Mouse (Mus musculus) left cerebral cortex, postnatal 25 days (tissue): ENCODE data around the gene Ctnna2. TPM values are rescaled to one million over a fixed set of nuclear protein-coding genes. Genes with fewer than 3 reads are reported as not detected.
A peak's percentile ranks its signal among the peaks of the same experiment; 100 is the strongest.

Experiments used
- DNase-seq, 2 experiments: peaks; one replicate each; pipeline ENCODE4 v3.0.0; 2022; ENCODE audit warnings: low spot score in 2 of 2, mixed read lengths in 1 of 2
- intact Hi-C: fragments of 180-260 bp; cut with DNase I; formaldehyde crosslinking; loops from one replicate; pipeline ENCODE4 v1.15.1; 2025
- total RNA-seq, 2 experiments: library from RNA; stranded (reverse); gene quantifications; 2 replicates each; pipeline ENCODE4 v1.2.3; 2021

The Ctnna2 gene
- total RNA-seq, 2 experiments from 2014 or later, result 122 to 124 TPM

DNA sequence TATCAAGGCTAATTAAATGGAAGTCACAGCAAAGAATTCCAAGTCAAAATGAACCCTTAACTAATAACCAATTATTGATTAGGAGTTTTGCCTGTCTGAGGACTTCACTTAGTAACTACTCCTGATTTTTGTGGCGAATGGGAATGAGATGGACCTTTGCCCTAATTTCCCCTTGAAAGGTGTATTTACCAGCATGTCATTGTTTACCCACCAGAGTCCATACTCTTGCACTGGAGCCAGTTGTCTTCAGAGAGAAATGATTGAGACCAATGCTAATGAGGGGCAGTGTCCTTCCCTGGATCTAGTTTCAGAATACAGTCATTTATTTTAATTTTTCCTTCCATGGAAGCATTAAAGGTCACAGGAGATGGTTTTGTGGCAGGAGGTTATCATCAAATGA lies 881.0 kb downstream of the Ctnna2 start:
- DNase-seq, result no peak
- intact Hi-C loops, result no loop called here

DNA sequence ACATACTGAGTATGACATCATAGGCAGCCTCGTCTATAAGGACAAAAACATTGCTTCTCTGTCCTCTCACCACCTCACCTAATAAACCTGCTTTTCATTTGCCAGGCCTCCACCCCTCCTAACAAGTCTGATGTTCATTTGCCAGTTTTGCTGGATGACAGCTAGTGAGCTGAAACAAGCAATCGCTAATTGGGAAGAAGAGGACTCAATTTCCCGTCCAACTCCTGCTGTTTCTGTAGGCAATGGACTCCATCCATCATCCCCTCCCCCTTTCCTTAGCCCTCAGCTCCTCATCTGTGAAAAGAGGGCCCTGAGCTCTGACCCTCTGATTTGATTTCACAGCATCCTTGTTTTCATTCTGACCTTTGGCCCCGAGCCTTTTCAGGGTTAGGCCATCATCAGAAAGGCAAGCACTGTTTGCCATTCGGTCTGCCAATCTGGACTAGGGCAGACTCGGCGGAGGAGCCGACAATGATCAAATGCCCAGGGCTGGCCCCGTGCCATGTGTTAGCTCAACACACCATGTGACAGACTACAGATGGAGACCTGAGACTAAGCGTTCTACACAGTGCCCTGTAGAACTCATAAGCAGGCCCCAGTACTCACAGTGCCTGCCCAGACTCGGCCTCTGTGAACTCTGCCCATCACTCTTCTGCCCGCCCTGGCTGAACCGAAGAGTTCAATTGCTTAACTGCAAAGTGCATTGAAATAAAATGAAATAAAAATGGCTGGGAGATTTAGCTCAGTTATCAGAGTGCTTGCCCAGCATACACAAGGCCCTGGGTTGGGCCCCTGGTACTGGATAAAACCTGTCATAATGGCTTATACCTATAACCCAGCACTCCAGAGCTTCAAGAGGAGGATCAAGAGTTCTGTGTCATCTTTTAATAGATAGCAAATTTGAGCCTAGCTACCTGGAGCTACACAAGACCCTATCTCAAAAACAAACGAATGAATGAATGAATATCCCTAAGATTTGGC lies 903.8 kb downstream of the Ctnna2 start:
- DNase-seq, result peak; percentile 42 to 67
- intact Hi-C loops, result no loop called here

- DNase-seq, result peak in 1 of 2 experiments; percentile 7
- intact Hi-C loops, result no loop called here
Observed at GRCm38 (mm10) chr6:77069595-77069994, 909.9 kb downstream of the Ctnna2 start.

DNA sequence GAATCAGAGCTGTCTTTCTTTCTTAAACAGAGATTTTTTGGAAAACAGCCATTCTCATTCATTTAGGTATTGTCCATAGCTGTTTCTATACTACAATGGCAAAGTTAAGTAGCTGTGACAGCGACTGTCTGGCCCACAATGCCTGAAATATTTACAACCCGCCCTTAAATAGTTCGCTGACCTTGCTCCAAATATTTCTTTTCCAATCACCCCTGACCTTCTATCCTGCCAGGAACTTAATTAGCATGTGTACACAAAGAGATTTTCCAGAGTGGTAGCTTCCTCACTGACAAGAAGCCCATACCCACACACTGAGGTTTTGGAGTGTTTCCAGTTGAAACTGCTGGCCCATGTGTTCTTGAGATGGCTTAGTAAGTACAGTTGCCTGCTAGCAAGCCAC lies 928.8 kb downstream of the Ctnna2 start:
- DNase-seq, result peak in 1 of 2 experiments; percentile 21
- intact Hi-C loops, result no loop called here

- DNase-seq, result no peak
- intact Hi-C loops, result no loop called here
Observed at GRCm38 (mm10) chr6:77050193-77050592, 929.3 kb downstream of the Ctnna2 start.

- intact Hi-C loops, result no loop called here
- no peak for DNase-seq
Observed at GRCm38 (mm10) chr6:77047568-77047967, 931.9 kb downstream of the Ctnna2 start.

- intact Hi-C loops, result no loop called here
- no peak for DNase-seq
Observed at GRCm38 (mm10) chr6:77025066-77025465, 954.4 kb downstream of the Ctnna2 start.

DNA sequence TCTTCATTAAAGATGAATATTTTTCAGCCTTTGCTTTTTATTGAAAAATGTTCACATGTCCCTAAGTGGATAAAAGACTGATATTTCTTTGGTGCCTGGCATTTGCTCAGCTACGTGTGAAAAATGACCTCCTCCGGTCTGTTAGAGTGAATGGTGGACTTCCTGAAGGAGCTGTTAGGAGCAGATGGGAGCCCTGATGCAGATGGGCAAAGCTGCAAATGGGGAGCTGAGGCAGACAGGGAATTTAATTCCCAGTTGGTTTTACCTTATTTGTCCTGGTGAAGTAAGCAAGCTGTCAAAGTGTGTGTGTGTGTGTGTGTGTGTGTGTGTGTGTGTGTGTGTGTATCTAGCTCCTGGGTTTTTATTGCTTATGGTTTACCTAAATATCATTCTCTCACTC lies 966.3 kb downstream of the Ctnna2 start:
- no peak for DNase-seq

GRCm38 (mm10) chr6:77011001-77011400 lies 968.5 kb downstream of the Ctnna2 start:
- intact Hi-C loops, result no loop called here
- no peak for DNase-seq

More for the DNA sequence above, 966.3 kb downstream of the Ctnna2 start:
- intact Hi-C loops, result no loop called here

- intact Hi-C loops, result no loop called here
- no peak for DNase-seq
Observed at GRCm38 (mm10) chr6:76992128-76992527, 987.4 kb downstream of the Ctnna2 start.

GRCm38 (mm10) chr6:76984773-76985172 lies 994.7 kb downstream of the Ctnna2 start:
- intact Hi-C loops, result no loop called here
- peak; percentile 40 to 72 for DNase-seq

- intact Hi-C loops, result no loop called here
- DNase-seq, result no peak
Observed at GRCm38 (mm10) chr6:76981651-76982050, 997.8 kb downstream of the Ctnna2 start.

DNA sequence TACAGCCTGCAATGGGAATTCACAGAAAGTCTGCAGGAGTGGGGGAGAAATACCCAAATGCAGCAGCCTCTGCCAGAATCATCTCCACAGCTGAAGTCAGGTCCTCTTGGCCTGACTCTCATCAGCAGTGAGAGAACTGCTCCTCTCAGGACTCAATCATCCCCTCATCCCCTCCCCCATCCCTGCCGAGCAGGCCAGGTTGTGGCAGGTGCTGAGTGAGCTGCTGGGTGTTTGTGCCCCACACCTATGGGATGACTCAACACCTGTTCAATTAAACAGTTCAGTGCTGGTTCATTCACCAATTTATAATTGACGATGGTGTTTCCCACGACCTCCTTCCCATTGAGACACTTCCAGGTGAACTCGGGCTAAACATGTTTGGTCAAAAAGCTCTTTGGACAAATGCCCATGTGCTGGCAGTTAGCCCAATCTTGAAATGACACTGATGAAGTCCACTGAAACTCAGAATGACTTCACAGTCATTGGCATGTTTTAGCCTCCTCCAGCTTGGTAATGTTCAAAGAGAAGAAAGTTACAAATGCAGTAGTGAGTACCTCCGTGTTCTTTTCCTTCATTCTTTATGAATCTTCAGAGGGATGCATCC lies 1000.1 kb downstream of the Ctnna2 start:
- no peak for DNase-seq
- intact Hi-C loops, result no loop called here

- no peak for DNase-seq
Observed at GRCm38 (mm10) chr6:76977817-76978216, 1001.7 kb downstream of the Ctnna2 start.

DNA sequence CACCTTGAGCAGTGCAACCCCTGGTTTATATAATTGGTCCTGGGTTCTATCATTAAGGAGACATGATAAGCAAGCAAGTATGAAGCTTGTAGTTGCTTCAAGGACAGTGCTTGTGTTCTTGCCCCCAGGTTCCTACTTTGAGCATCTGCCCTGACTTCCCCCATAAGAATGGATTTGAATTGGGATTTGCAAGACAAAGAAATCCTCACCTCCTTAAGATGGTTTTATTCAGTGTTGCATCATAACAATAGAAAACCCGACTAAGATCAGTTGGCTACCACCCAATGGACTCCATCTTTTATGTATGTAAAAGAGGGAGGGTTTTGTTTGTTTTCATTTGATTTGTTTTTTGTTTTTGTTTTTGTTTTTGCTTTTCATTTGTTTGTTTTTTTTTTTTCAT lies 1005.2 kb downstream of the Ctnna2 start:
- DNase-seq, result no peak
- intact Hi-C loops, result no loop called here

More at GRCm38 (mm10) chr6:76977817-76978216, 1001.7 kb downstream of the Ctnna2 start:
- intact Hi-C loops, result no loop called here

DNA sequence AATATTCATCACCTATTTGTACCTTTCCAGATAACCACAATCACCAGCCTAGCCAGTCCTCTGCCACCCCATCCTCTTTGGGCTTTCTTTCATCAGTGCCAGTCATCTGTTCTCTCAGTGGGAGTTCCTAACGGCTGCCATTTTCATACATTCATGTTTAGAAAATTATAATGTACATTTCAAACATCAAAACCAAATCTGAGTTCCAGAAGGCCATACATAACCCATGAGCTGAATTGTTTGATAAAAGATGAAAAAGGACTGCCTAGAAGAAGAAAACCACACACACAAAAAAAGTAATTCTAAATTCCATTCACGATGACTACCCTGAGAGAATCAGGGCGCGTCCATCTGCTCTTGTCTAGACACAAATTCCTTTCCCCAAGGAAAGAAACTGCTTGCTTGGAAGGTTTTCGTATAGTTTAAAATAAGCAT lies 1014.5 kb downstream of the Ctnna2 start:
- intact Hi-C loops, result no loop called here
- peak; percentile 19 to 73 for DNase-seq

- intact Hi-C loops, result no loop called here
- no peak for DNase-seq
Observed at GRCm38 (mm10) chr6:76908086-76908485, 1071.4 kb downstream of the Ctnna2 start.

GRCm38 (mm10) chr6:76897156-76897555 lies 1082.3 kb downstream of the Ctnna2 start:
- peak in 1 of 2 experiments; percentile 47 for DNase-seq
- intact Hi-C loops, result no loop called here
